Mouse (Mus musculus): Measurements from ENCODE around the gene Kcnip1.

DNA sequence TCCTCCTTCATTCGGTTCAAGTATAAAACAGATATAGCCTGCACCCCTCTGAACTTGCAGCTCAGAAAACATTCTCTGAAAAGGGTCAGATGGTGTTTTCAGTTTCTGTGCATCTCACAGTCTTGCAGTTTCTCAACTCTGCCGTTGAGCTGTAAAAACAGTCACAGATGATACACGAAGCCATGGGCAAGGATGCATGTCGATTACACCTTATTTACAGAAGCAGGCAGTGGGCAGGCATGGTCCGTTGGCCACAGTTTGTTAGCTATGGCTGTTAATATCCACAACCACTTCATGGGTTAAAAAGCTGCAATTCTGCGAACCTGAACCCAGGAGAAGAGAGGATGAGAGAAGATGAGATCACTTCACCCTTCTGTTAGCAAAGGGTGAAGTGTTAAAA lies 406.3 kb downstream of the Kcnip1 start:
- no peak for TF ChIP-seq CTCF (IDR thresholded peaks at IDR 0.05; ENCODE audit: low read depth)
- no peak for TF ChIP-seq EP300 (optimal IDR thresholded peaks at IDR 0.05)

Measured in stomach, postnatal 0 days (tissue).